Mouse (Mus musculus) ES-E14 (cell line): ENCODE results near the gene Cfap44. TPM values are rescaled to one million over a fixed set of nuclear protein-coding genes. Genes with fewer than 3 reads are reported as not detected.

Source experiments
- DNase-seq: peaks from one replicate; pipeline ENCODE4 v3.0.0-alpha.2; 2013; ENCODE audit warnings: low read depth, low spot score
- H3K27ac ChIP-seq: 2 replicates; pipeline ENCODE4 v1.5.1; 2012; ENCODE audit warnings: low read depth, mild to moderate bottlenecking, low read length, moderate library complexity, mixed read lengths; ENCODE audit not compliant: poor library complexity, insufficient read depth, severe bottlenecking
- H3K36me3 ChIP-seq: 2 replicates; pipeline ENCODE4 v1.6.1; 2012; ENCODE audit warnings: mild to moderate bottlenecking, low read length, moderate library complexity, mixed read lengths; ENCODE audit not compliant: control insufficient read depth, poor library complexity, insufficient read depth, severe bottlenecking
- H3K4me1 ChIP-seq, 2 experiments: fragments of 150-350 bp in 1 of 2; sonication (generic) in 1 of 2; 2 replicates each; pipeline ENCODE4 v1.6.1; 2012; ENCODE audit warnings: low read length in 2 of 2, mild to moderate bottlenecking in 1 of 2, mixed read lengths in 1 of 2; ENCODE audit not compliant: control insufficient read depth in 2 of 2, insufficient read depth in 2 of 2, poor library complexity in 1 of 2
- H3K4me3 ChIP-seq, 2 experiments: fragments of 150-350 bp in 1 of 2; sonication (generic) in 1 of 2; 2 replicates each; pipeline ENCODE4 v1.5.1; 2012; ENCODE audit warnings: low read length in 2 of 2, low read depth in 1 of 2, mild to moderate bottlenecking in 1 of 2, mixed read lengths in 1 of 2; ENCODE audit not compliant: insufficient read depth in 1 of 2, poor library complexity in 1 of 2, severe bottlenecking in 1 of 2
- H3K9ac ChIP-seq: 2 replicates; pipeline ENCODE4 v1.6.1; 2012; ENCODE audit warnings: low read depth, mild to moderate bottlenecking, low read length, mixed read lengths; ENCODE audit not compliant: poor library complexity, insufficient read depth, severe bottlenecking
- H3K9me3 ChIP-seq: fragments of 150-350 bp; sonication (generic); 2 replicates; pipeline ENCODE4 v1.6.1; 2012; ENCODE audit warnings: low read depth, mild to moderate bottlenecking, low read length; ENCODE audit not compliant: control insufficient read depth, insufficient read depth
- CHD2 ChIP-seq: IDR thresholded peaks from 2 replicates; pipeline ENCODE4 v1.6.1; 2014; ENCODE audit warnings: mild to moderate bottlenecking, low read depth, low read length, inconsistent platforms
- HCFC1 ChIP-seq: IDR thresholded peaks from 2 replicates; pipeline ENCODE4 v1.6.1; 2012; ENCODE audit warnings: low read length, inconsistent platforms, borderline replicate concordance; ENCODE audit not compliant: insufficient read depth
- MAFK ChIP-seq: IDR thresholded peaks from 2 replicates; pipeline ENCODE4 v1.6.1; 2014; ENCODE audit warnings: mild to moderate bottlenecking, low read depth, low read length, inconsistent platforms; ENCODE audit not compliant: insufficient read depth
- ZC3H11A ChIP-seq: IDR thresholded peaks from 2 replicates; pipeline ENCODE4 v1.6.1; 2012; ENCODE audit warnings: low read depth, mild to moderate bottlenecking, inconsistent platforms, low read length, borderline replicate concordance
- ZNF384 ChIP-seq: IDR thresholded peaks from 2 replicates; pipeline ENCODE4 v1.6.1; 2012; ENCODE audit warnings: low read depth, low read length, inconsistent platforms
- in situ Hi-C, 2 experiments: fragments of 600-800 bp; cut with MboI; formaldehyde crosslinking; loops; one replicate each; pipeline ENCODE4 v1.15.1; 2025; ENCODE audit warnings: low sequenced_read_pairs in 2 of 2, inconsistent platforms in 1 of 2; ENCODE audit not compliant: unreplicated experiment in 2 of 2
- total RNA-seq: library from RNA; depleted of rRNA; stranded (reverse); fragments of 300-350 nt; gene quantifications from 2 replicates; pipeline ENCODE4 v1.2.3, GENCODE M21; 2012

The Cfap44 gene
- total RNA-seq, 1 experiment = 0.22 TPM

DNA sequence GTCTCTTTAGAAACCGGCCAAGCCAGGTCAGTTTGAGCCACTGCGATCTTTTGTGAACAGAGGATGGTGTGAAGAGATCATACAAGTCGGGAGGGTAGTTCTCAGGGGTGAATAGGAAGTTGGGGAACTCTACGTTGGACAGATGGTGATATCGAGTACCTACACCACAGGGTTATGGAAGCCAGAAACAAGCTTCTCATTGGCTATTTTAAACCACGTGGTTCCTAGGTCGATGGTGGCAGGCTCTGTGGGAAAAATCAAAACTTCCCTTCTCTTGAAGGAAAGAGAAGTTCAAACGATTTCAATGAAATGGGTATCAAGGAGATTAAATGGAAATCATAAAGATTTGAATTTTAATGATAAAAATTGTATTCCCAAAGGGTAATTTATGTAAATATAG, 27.1 kb downstream of the Cfap44 start:
- no peaks in the 10 kb centered on the region for H3K9me3 ChIP-seq
- TF ChIP-seq ZNF384 (no peak), HCFC1 (no peak), ZC3H11A (no peak), CHD2 (no peak), MAFK (no peak)
- no peaks in the 10 kb centered on the region for H3K36me3 ChIP-seq
- H3K4me3 ChIP-seq = no peak overlapping the region
- in situ Hi-C loops = no loop called here
- DNase-seq = no peak
- H3K27ac ChIP-seq = no peak overlapping the region
- H3K9ac ChIP-seq = no peak overlapping the region
- no peaks in the 10 kb centered on the region for H3K4me1 ChIP-seq

DNA sequence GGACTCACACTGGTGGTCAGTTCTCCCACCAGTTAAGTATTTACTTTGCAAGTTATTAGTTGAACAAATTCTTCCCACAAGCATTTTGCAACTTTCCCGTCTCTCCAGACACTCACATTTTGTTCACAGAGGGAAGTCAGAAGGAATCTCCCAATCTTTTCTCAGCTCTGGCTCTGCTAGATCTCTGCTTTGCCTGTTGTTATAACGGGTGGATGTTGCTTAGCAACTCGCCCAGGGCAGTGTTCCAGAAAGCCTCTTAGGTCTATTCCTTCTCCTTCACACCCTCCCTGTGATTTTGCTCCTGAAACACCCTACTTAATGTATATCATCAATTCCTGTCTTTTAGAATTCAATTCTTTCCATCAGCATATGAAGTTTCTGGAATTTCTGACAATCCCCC, 28.9 kb downstream of the Cfap44 start:
- no peak for TF ChIP-seq ZNF384
- no peak for TF ChIP-seq CHD2
- TF ChIP-seq ZC3H11A = no peak
- no peak for TF ChIP-seq HCFC1
- TF ChIP-seq MAFK = no peak
- no peaks in the 10 kb centered on the region for H3K4me1 ChIP-seq
- H3K36me3 ChIP-seq = no peaks in the 10 kb centered on the region
- no peak overlapping the region for H3K9ac ChIP-seq
- in situ Hi-C loops = no loop called here
- no peaks in the 10 kb centered on the region for H3K9me3 ChIP-seq
- H3K4me3 ChIP-seq = no peak overlapping the region
- no peak overlapping the region for H3K27ac ChIP-seq
- no peak for DNase-seq

DNA sequence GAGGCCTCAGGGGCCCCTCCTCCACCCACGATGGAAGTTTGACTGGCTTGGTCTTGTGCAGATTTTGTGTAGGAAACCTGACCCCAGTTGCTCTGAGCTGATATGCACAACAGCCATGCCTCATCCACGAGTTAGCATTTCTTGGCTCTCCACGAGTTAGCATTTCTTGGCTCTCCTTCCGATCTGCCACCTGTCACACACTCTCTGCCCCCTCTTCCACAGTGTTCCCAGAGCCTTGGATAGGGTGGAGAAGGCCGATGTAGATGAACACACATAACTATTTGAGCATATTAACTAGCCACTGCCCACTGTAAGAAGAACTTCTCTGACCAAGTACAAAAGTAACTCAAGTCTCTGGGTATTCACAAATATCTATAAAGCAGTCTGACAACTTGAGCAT, 33.9 kb downstream of the Cfap44 start:
- DNase-seq = no peak
- Histone ChIP-seq H3K4me1 (no peaks in the 10 kb centered on the region), H3K4me3 (no peak overlapping the region), H3K36me3 (no peaks in the 10 kb centered on the region), H3K27ac (no peak overlapping the region), H3K9me3 (no peaks in the 10 kb centered on the region), H3K9ac (no peak overlapping the region)
- TF ChIP-seq ZC3H11A = no peak
- no peak for TF ChIP-seq MAFK
- no peak for TF ChIP-seq HCFC1
- no peak for TF ChIP-seq ZNF384
- no peak for TF ChIP-seq CHD2
- in situ Hi-C loops = no loop called here

DNA sequence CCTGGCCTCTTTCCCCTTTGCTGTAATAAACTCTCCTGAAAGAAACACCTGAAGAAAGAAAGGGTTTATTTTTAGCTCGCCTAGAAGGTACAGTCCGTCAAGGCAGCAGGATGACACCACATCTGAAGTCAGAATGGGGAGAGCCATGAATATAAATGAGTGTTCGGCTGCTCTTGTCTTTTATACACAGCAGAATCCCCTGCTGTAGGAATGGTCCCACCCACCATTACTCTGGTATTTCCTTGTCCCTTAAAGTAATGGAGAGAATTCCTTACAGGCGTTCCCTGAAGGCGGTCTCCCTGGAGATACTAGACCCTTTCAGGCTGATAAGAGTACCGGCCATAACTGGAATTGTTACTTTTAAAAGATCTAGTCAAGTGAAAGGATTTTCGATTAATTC, 35.4 kb downstream of the Cfap44 start:
- Histone ChIP-seq H3K36me3 (no peaks in the 10 kb centered on the region), H3K4me1 (no peaks in the 10 kb centered on the region), H3K4me3 (no peak overlapping the region), H3K27ac (no peak overlapping the region), H3K9me3 (no peaks in the 10 kb centered on the region), H3K9ac (no peak overlapping the region)
- peak; percentile 37 for DNase-seq
- TF ChIP-seq ZNF384 = no peak
- no peak for TF ChIP-seq MAFK
- TF ChIP-seq CHD2 = no peak
- no peak for TF ChIP-seq ZC3H11A
- TF ChIP-seq HCFC1 = no peak
- in situ Hi-C loops = no loop called here

DNA sequence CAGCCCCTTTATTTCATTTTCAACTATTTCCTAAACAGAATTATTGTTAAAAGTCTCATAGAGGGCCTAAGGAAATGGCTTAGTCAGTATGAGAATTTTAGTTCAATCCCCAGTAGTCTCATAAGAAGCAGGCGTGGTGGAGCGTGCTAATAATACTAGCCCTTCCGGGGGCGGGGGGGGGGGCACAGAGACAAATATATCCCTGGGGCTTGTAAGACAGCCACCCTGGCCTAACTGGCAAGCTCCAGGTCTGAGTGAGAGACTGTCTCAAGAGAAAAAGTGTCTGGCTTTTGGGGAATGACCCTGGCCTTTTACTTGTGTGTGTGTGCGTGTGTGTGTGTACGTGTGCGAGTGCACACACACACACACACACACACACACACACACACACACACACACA, 40.3 kb downstream of the Cfap44 start:
- TF ChIP-seq ZC3H11A = no peak
- no peak for TF ChIP-seq HCFC1
- TF ChIP-seq MAFK = no peak
- TF ChIP-seq CHD2 = no peak
- TF ChIP-seq ZNF384 = no peak

More for the DNA sequence above, 40.3 kb downstream of the Cfap44 start:
- Histone ChIP-seq H3K27ac (no peak overlapping the region), H3K4me3 (no peak overlapping the region), H3K36me3 (no peaks in the 10 kb centered on the region), H3K9ac (no peak overlapping the region), H3K9me3 (no peaks in the 10 kb centered on the region), H3K4me1 (no peaks in the 10 kb centered on the region)
- no peak for DNase-seq
- in situ Hi-C loops = no loop called here
